ENCODE assay signal across 20 mouse cellular contexts in genomic region chr3:65882123-65882522, GRCm38 (mm10).
A peak's percentile ranks its signal among the peaks of the same experiment; 100 is the strongest.
DNase-seq lines count a peak whose midpoint lies in the region; ATAC-seq and TF ChIP-seq lines count a peak whose summit lies in the region.
"Had no signal": no experiment of that assay in that cellular context is flagged by ENCODE, and none has a peak within 500 bp of the region (broad histone marks: within the 10 kb centered on the region; RNA-seq: fewer than 3 reads in every experiment).

No protein-coding gene starts in this region.

- no peak for TF ChIP-seq CTCF in cerebellum, adult 2 months (IDR thresholded peaks at IDR 0.05; ENCODE audit: borderline replicate concordance, insufficient read depth, low read depth, low read length)

- no peak overlapping the region for H3K4me3 ChIP-seq in cerebellum, adult 2 months (replicated peaks; ENCODE audit: insufficient read depth, low read depth, low read length)
- H3K4me3 ChIP-seq: embryonic facial prominence, embryonic 13.5 days; embryonic facial prominence, embryonic 15.5 days; erythroblast, embryonic 14.5 days; forebrain, embryonic 10.5 days; forebrain, embryonic 12.5 days had no signal

- peaks cover 6% of the 10 kb centered on the region; the same call in 1 of the 2 replicates for H3K4me1 ChIP-seq in cerebellum, adult 2 months (ENCODE audit: control insufficient read depth, insufficient read depth, low read length)
- H3K4me1 ChIP-seq: embryonic facial prominence, embryonic 13.5 days; embryonic facial prominence, embryonic 15.5 days; forebrain, embryonic 10.5 days; forebrain, embryonic 12.5 days had no signal

- ATAC-seq in common myeloid progenitor, adult 5-6 weeks (replicated peaks; ENCODE audit: low read depth, poor library complexity, severe bottlenecking): 0 out of 2 replicates have a peak, but pooled peaks have one; percentile 29
- peak; percentile 43 for ATAC-seq in granulocyte monocyte progenitor cell, adult 5-6 weeks (replicated peaks; ENCODE audit: poor library complexity, severe bottlenecking)
- 0 out of 2 replicates have a peak, but pooled peaks have one; percentile 29 for ATAC-seq in megakaryocyte progenitor cell, adult 5-6 weeks (replicated peaks; ENCODE audit: poor library complexity)
- ATAC-seq: forebrain, embryonic 14.5 days; forebrain, embryonic 16.5 days had no signal

- H3K27me3 ChIP-seq in cerebellum, adult 2 months (ENCODE audit: control insufficient read depth, insufficient read depth, low read length): no peaks in the 10 kb centered on the region
- H3K27me3 ChIP-seq: embryonic facial prominence, embryonic 13.5 days; embryonic facial prominence, embryonic 15.5 days; forebrain, embryonic 12.5 days had no signal

- TF ChIP-seq POLR2A in cerebellum, adult 2 months (IDR thresholded peaks at IDR 0.05; ENCODE audit: borderline replicate concordance, insufficient read depth, low read length): no peak

- H3K27ac ChIP-seq in cerebellum, adult 2 months (ENCODE audit: insufficient read depth, low read length): no peak overlapping the region
- H3K27ac ChIP-seq: embryonic facial prominence, embryonic 13.5 days; embryonic facial prominence, embryonic 15.5 days; forebrain, embryonic 10.5 days; forebrain, embryonic 12.5 days had no signal

- no peak for DNase-seq in adrenal gland, postnatal 36 days
- DNase-seq in cerebellum, adult 2 months: no peak
- DNase-seq: adrenal gland, adult 2 months; adrenal gland, postnatal 14 days; cerebellum, adult 11 months; cerebellum, adult 18-20 months; cerebellum, adult 9-10 months; cerebellum, postnatal 10 days; cerebellum, postnatal 25 days; embryo, embryonic 11 days had no signal

- WGBS in cerebellum, adult 2 months: 99% methylated on average over 2 of the region's 2 CpGs
